Mouse (Mus musculus): ENCODE results near the gene Retreg3.

DNA sequence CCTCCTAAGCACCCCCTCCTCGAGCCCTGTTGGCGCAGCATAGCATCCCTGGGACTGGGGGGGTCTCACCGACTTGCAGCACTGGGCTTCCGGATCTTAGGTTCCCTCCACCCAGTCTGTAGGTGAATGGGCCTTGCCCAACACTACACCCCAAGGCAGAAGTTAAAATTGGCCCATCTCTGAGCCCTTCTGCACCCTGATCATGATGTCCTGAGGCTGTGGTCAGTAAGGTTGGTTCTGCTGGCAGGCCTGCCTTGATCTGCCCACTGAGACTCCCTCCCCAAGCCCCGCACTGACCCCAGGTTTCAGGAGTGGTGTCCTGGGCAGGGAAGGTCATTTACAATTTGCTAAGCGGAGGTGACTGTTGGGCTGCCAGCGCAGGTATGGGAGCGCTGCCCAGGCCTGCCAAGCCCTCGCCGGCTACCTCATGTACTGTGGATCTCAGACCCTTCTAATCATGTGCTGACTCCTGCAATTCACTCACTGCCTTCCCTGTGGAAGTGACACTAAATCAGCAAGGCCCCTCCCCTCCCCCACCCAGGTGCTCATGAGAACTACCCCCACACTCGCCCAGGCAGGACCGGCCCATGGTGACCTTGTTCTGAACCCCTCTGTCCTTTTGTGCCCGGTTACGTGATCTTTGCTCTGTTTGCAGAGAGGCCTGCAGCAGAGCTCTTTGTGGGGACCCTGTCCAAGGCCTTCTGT is 56.6 kb downstream of the Retreg3 start:
- TF ChIP-seq POLR2A (IDR thresholded peaks at IDR 0.05; ENCODE audit: insufficient read length, low read depth) (no peak), MAX (IDR thresholded peaks at IDR 0.05; ENCODE audit: low read depth) (no peak), MYOD1 (IDR thresholded peaks at IDR 0.05; ENCODE audit: control insufficient read depth in 1 of 3, insufficient read length in 2 of 3, low read depth in 2 of 3) (no peak), SRF (IDR thresholded peaks at IDR 0.05; ENCODE audit: control insufficient read depth, insufficient read length, low read depth) (no peak)

Measured in myocyte (in vitro differentiated cells).